Mouse (Mus musculus) heart, embryonic 12.5 days (tissue): ENCODE results near the gene Znhit6. TPM values are rescaled to one million over a fixed set of nuclear protein-coding genes. Genes with fewer than 3 reads are reported as not detected.

Experiments used
- ATAC-seq: fragments of 200-750 bp; cut with Nextera tagmentation; 2 replicates; pipeline ENCODE4 v1.8.0; 2017; ENCODE audit warnings: moderate TSS enrichment, moderate library complexity; ENCODE audit not compliant: insufficient number of reproducible peaks, low FRiP score
- H3K27ac ChIP-seq: fragments of 300-500 bp; sonication (generic); 2 replicates; pipeline ENCODE4 v1.5.1; 2016; ENCODE audit warnings: mild to moderate bottlenecking, moderate library complexity; ENCODE audit not compliant: poor library complexity, severe bottlenecking
- H3K27me3 ChIP-seq: fragments of 300-500 bp; sonication (generic); replicated peaks from 2 replicates; pipeline ENCODE4 v1.6.1; 2016; ENCODE audit warnings: mild to moderate bottlenecking, moderate library complexity
- H3K36me3 ChIP-seq: fragments of 300-500 bp; sonication (generic); 2 replicates; pipeline ENCODE4 v1.6.1; 2016; ENCODE audit warnings: mild to moderate bottlenecking, moderate library complexity
- H3K4me1 ChIP-seq: fragments of 300-500 bp; sonication (generic); replicated peaks from 2 replicates; pipeline ENCODE4 v1.6.1; 2016; ENCODE audit warnings: mild to moderate bottlenecking
- H3K4me2 ChIP-seq: fragments of 300-500 bp; sonication (generic); 2 replicates; pipeline ENCODE4 v1.6.1; 2016; ENCODE audit warnings: mild to moderate bottlenecking, moderate library complexity
- H3K4me3 ChIP-seq: fragments of 300-500 bp; sonication (generic); 2 replicates; pipeline ENCODE4 v1.5.1; 2016; ENCODE audit warnings: mild to moderate bottlenecking
- H3K9ac ChIP-seq: fragments of 300-500 bp; sonication (generic); 2 replicates; pipeline ENCODE4 v1.6.1; 2016; ENCODE audit warnings: mild to moderate bottlenecking, moderate library complexity
- H3K9me3 ChIP-seq: fragments of 300-500 bp; sonication (generic); replicated peaks from 2 replicates; pipeline ENCODE4 v1.6.1; 2016; ENCODE audit warnings: mild to moderate bottlenecking, moderate library complexity
- WGBS: fragments of 180-500 bp; shearing (Covaris S2); methylation state at CpG from one replicate; pipeline ENCODE4 v1.1.7; 2016; 5-methylcytosine and 5-hydroxymethylcytosine counted together
- polyA plus RNA-seq: library from polyadenylated mRNA; unstranded; fragments of >200 nt; fragmentation: Nextera tagmentation; extraction: Ambion mirVana; gene quantifications from 2 replicates; pipeline ENCODE4 v1.2.1, GENCODE M21; 2016

Gene Znhit6
- polyA plus RNA-seq, 1 experiment from 2014 or later: 26.8 TPM

- Histone ChIP-seq H3K36me3 (peaks cover 16% of the 10 kb centered on the region), H3K4me1 (peaks cover 37% of the 10 kb centered on the region), H3K9ac (peak overlapping the region; percentile 87), H3K27me3 (no peaks in the 10 kb centered on the region), H3K4me2 (peak overlapping the region; percentile 89), H3K4me3 (peak overlapping the region; percentile 67), H3K9me3 (no peaks in the 10 kb centered on the region), H3K27ac (peak overlapping the region; percentile 97)
- ATAC-seq: no peak
- 5% methylated on average over 20 of the region's 20 CpGs for WGBS
Observed at GRCm38 (mm10) chr3:145652322-145653131, 76.5 kb downstream of the Znhit6 start.

GRCm38 (mm10) chr3:145653191-145653940 lies 77.4 kb downstream of the Znhit6 start:
- Histone ChIP-seq H3K9ac (peak overlapping the region; percentile 87), H3K27ac (peak overlapping the region; percentile 97), H3K4me3 (peak overlapping the region; percentile 67), H3K36me3 (peaks cover 9% of the 10 kb centered on the region), H3K4me2 (peak overlapping the region; percentile 89), H3K9me3 (no peaks in the 10 kb centered on the region), H3K4me1 (peaks cover 34% of the 10 kb centered on the region), H3K27me3 (no peaks in the 10 kb centered on the region)
- peak; percentile 65 for ATAC-seq
- WGBS: under 1% methylated on average over 53 of the region's 53 CpGs

GRCm38 (mm10) chr3:145654028-145654427 lies 78.0 kb downstream of the Znhit6 start:
- Histone ChIP-seq H3K36me3 (peaks cover 6% of the 10 kb centered on the region), H3K4me1 (peaks cover 34% of the 10 kb centered on the region), H3K4me3 (peak overlapping the region; percentile 67; the same call in 1 of the 2 replicates), H3K4me2 (peak overlapping the region; percentile 89), H3K9ac (peak overlapping the region; percentile 87; the same call in 1 of the 2 replicates), H3K27ac (peak overlapping the region; percentile 97; the same call in 1 of the 2 replicates), H3K27me3 (no peaks in the 10 kb centered on the region), H3K9me3 (no peaks in the 10 kb centered on the region)
- ATAC-seq: no peak
- WGBS: 62% methylated on average over 9 of the region's 9 CpGs

Other genes starting within 250 kb of the Znhit6 start
- gene Ccn1, start 73.8 kb downstream of the Znhit6 start, polyA plus RNA-seq: 93.5 and 100 TPM in 2 replicates
- gene Ddah1, start 182.5 kb downstream of the Znhit6 start, polyA plus RNA-seq: 35.2 and 36.7 TPM in 2 replicates